Mouse (Mus musculus) megakaryocyte progenitor cell, adult 5-6 weeks (primary cell): ENCODE results near the gene Ptprc. TPM values are rescaled to one million over a fixed set of nuclear protein-coding genes. Genes with fewer than 3 reads are reported as not detected.

Source experiments
- ATAC-seq: replicated peaks from 2 replicates; pipeline ENCODE4 v1.8.0; 2016; ENCODE audit warnings: mild to moderate bottlenecking, moderate TSS enrichment, inconsistent platforms; ENCODE audit not compliant: poor library complexity
- total RNA-seq, 2 experiments: library from RNA; stranded (forward) in 1 of 2; stranded (reverse) in 1 of 2; fragments of 157-497, 149-512 nt in 1 of 2; fragments of 200-1000 nt in 1 of 2; gene quantifications; 2 replicates each; pipeline versions ENCODE4 v1.2.3 to v1.2.4; 2015 to 2017

Gene Ptprc
- total RNA-seq, 2 experiments from 2014 or later = 141 to 142 TPM

DNA sequence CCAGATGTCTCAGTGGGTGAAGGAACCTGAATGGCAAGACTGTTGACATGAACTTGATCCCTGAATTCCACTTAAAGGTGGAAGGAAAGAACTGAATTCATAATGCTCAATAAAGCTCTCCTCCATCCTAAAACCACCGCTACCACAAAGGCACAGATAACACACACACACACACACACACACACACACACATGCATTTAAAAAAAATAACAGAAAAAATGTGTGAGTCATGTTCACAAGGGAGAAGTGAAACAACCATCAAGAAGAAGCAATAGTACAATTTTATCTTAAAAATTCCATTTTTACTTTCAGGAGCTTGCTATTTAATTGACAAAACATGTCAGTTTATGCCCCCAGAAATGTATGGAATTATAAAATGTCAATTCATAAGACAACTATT is 95.2 kb downstream of the Ptprc start:
- ATAC-seq = no peak; the same call in 1 of the 2 replicates

DNA sequence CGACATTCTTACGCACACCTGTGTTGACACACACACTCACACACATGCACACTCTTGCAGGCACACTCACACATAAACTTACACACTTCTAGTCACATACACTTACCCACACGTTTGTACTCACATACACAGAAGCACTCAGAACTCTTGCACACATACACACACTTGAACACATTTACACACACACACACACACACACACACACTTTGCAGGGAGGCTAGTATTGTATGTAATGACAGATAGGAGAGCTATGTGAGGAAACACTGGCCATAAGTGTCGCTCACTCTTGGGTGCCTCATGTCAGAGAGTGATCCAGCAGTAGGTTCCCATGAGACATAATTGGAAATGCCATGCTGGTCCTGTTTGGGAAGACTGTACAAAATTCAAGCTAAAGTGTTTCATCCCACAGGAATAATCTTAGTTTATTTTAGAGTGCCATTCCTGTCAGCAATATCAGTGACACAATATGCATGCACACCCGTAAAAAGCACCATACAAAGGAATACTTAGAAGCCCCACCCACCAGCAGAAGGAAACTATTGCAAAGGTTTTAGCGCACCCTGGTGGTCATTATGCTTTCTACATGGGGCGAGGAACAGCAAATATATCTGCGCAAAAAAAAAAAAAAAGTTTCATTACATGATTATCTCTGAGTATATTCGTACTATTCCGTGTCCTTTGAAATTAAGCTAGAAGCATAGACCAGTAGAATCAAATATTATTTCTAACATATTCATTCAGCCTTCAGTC is 131.1 kb downstream of the Ptprc start:
- ATAC-seq = peak; percentile 100

DNA sequence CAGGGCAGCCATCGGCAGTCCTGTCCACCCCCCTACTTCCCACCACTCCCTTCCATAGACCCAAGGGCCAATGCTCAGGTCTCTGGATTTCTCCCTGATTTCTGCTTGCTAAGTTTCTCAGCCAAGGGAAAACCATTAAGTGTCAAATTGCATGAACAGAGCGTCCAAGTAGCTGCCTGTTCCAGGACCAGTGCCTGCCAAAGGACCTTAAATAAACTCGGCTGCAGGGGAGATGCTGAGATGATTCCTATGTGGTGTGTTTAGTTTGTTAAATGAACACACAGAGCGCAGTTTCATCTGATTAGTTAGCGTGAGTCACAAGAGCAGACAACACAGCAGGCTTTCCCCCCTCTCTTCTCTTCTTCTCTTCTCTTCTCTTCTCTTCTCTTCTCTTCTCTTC is 135.0 kb downstream of the Ptprc start:
- no peak for ATAC-seq

DNA sequence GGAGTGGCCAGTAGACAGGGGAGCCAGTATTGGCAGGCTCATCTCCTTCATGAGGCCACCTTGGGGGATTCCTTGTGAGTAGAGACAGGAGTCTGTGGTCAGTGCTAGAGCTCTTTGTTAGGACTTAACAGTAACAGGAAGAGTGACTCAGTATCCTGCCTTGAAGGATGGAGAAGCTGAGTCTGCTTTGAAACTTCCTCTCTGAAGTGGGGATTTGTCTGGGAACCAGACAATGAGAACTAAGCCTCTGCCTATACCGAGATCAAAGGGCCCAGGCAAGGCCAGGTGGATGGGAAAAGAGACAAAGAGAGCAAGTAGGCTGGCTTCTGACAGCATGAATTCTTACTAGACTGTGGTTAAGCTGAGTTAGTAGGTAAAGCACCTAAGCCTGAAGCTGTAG is 136.3 kb downstream of the Ptprc start:
- peak; percentile 88 for ATAC-seq

DNA sequence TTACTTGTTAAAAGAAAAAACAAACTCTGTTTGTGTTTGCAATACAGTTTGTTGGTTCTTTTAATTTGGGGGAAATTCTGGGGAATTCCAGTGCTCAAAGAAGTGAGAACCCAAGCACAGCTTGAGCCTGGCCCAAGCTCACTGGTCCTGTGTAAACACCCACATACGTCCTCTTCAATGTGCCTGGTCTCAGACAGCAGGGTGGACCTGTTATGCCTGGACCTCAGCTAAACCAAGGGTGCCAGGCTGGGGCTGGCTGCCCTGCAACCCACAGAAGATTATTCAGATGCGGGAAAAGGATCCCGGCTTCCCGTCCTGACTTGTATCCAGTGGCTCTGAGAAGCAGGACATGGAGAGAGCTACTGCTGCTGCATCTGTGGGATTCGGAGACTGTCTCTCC is 138.0 kb downstream of the Ptprc start:
- ATAC-seq = no peak

DNA sequence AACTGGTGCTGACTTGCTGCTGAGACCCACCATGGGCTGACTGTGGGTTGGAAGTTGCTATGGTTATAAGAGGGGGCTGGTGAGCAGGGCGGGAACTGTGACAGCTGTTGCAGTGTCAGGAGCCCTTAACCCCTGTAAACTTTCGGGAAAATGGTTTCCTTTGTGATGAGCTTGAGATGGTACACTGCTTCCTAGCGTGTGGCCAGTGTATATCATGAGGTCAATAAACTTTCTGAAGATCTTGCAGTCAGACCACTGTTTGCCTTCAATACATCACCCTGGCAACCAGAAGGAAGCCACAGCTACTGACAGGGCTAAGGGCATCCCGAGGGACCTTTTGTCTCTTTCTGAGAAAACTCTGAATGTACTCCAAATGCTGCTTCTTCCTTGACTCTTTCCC is 145.9 kb downstream of the Ptprc start:
- ATAC-seq = no peak

DNA sequence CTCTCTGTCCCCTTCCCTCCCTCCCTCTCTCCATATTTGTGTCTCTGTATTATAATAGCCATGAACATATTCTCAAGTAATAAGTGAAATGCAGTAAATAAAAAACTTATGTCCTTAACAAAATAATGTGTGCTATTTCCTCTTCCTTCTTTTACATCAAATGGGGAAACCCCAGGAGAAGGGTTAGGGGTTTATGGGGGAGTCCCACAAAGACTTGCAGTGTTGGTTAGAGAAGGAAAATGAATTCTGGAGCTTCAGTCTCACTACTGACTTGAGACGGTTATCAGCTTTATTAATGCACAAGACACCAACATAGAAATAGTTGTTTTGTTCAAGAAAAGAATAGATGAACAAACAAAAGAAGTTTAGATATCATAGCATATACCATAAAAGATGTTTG is 150.2 kb downstream of the Ptprc start:
- ATAC-seq = no peak

DNA sequence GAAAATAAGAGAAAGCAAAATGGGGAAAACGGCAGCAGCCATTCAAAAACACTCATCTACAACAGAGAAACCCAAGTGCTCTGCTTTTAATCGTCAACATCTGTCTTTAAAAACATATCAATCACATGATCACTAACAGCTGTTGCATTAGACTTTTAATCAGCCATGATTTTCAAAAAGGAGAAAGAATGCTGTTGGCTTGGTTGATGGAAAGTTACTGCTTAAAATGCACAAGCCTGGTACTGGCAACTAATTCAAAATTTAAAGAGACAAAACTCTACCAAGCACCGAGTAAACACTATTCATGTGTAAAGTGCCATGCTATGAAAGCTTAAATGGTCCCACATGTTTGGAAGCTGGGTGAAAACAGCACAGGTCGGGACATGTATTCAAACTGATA is 151.9 kb downstream of the Ptprc start:
- ATAC-seq = no peak

DNA sequence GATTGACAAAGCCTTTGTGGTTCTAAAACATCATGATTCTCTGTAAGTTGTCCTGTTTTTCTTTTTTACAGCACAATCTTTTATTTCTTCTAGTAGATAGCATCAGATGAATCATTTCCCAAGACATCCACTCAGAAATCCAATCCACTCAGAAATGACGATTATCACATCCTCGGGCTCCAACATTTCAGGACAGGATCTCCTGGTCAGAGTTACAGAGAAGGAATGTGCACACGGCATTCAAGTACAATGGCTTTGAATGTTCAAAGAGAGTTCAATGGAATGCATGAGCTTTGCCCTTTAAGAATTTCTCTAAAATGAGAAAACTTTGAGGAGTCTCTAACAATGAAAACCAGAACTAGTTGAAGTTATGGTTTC is 152.6 kb downstream of the Ptprc start:
- no peak for ATAC-seq

DNA sequence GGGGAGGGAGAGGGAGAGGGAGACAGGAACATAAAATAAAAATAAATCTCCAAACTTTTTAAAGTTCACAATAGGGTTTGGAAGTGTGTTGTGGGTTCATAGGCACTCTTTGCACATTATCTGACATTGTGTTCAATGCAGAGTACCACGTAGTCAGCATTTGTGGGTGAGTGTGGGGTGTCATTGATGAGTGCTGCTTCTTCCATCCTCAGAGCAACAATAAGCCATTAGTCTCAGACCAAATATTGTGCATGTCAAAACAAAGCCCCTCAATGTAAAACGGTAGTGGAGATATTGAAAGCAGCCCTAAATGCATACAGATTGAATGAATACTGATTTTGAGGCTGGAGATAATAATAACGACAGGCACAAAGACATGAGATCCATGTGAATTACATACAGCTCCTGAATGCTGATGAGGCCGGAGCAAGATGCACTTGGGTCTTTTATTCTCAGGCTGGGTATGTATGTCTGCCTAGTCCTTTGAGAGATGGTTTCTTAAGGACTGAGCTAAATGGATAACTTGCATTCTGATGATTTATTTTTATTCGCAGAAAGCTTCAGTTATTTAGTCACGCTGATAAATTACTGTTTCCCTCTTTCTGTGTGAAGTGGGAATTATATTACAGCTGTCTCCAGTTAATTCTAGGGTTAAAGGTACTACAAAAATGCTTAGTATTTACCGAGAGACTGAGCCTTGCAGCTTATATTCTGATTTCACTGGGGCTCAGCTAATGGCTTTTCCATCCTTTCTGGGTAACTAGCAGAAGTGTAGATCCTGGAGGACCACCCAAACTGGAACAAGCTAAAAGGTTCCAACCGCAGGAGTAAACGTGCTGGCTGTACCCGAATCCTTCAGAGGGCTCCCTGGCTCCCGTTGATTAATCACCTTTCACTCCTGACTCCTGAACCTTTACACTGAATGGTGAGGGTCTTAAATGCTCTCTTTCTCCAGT is 153.3 kb downstream of the Ptprc start:
- ATAC-seq = no peak

Other genes starting within 250 kb of the Ptprc start
- gene Atp6v1g3, start 98.0 kb upstream of the Ptprc start, total RNA-seq (2015) = not detected in 2 replicates
- gene Atp6v1g3, start 98.0 kb upstream of the Ptprc start, total RNA-seq (2017) = not detected in 2 replicates